Mouse (Mus musculus) right cerebral cortex, postnatal 4 days (tissue): ENCODE measurements at regions not wholly inside any gene's neighbourhood (a gene's known extent, or its start where the extent isn't known, plus 50 kb on each side); places are given as distances from the start of the nearest gene placed in this dataset.

Experiments used
- DNase-seq: peaks from one replicate; pipeline ENCODE4 v3.0.0-alpha.2; 2022

DNA sequence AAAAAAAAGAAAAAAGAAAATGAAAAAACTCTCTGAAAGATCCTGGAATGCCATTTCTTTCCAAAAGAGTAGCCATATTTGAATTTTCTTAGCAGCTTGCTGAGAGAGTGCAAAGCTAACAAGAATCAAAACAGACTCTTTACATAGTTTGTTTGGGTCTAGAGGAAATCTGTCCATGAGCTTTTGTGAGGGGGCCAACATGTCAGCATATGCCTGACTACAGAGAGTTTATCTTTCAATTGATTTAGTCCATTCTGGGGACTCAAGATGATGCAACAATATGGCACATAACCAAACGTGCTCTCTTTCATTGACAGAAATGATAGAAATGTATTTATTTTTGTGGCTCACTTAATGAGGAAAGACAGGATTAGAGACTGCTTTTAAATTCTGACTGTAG, 822.8 kb upstream of the Acvr2a start:
- DNase-seq, result no peak

DNA sequence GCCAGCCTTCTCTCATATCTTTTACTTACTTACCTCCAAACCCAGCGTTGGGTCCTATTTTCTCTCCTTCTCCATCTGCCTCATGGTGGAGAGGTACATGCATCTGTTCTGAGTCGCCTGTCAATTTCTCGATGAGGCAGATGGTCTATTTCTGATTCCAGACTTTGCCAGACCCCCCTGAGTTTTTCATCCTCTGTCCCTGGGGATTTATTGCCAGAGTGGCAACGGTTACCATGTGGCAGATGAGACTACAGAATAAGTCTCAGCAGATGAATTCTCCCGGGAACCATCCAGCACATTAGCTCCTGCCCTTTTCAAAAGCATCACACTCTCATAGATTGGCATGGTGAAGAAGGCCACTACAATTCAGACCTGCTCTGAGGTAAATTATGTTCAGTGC, 819.7 kb upstream of the Acvr2a start:
- DNase-seq, result no peak

- DNase-seq, result no peak
These were observed 812.7 kb upstream of the Acvr2a start for GRCm38 (mm10) chr2:48001230-48001629.

GRCm38 (mm10) chr2:48001800-48002507, 812.0 kb upstream of the Acvr2a start:
- peak; percentile 11 for DNase-seq

DNA sequence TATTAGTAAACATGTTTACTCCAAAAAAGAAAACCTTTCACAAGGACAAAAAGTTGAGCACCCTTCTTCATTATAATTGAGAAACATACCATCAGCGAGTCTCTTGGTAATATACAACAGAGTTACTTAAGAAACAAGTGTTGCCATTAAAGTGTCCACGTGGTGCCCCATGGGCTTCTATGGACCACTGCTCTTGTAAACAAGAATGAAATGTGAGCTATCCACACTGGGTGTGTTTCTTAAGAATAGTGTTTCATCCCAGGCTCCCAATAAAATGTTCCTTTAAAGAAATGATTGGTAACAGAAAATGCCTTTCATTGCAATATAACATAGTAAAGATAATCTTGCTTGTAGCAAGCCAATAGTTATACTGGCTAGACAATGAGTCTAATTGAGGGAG, 803.6 kb upstream of the Acvr2a start:
- no peak for DNase-seq

- DNase-seq, result no peak
These were observed 786.4 kb upstream of the Acvr2a start for GRCm38 (mm10) chr2:48027559-48027958.

DNA sequence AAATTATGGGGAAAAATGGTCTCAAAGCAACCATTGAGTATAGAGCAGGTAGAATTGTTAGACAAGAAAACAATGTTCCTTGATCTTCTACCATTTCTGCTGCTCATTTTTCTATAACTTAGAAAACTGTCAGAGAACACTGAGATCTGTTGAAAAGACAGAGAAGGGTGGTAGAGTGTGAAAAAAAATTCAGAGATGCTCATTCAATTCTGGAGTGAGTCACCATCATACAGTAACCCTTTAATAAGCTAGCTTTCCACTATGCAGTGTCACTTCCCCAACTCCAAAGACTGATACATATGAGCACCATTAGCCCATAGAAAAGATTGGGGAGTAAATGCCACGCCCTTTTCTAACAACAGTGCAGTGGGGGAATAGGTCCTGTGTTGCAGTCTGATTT, 752.5 kb upstream of the Acvr2a start:
- no peak for DNase-seq

DNA sequence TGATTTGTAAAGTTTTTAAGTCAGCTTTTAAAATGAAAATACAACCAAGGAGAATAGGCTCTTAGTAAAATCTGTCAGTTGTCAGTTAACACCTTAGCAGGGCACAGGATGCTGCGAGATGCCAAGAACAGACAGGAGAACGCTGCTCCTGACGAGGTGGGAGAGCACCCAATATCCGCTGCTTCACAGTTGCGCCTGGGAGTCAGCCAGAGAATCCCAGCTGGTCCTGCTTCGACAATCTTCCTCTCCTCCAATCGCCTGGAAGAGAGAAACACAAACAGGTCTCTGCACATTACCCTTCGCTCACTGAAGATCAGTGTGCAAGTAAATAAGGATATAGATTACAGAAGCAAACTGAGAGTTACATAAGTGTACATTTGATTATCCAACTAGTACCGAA, 750.5 kb upstream of the Acvr2a start:
- DNase-seq, result peak; percentile 19

DNA sequence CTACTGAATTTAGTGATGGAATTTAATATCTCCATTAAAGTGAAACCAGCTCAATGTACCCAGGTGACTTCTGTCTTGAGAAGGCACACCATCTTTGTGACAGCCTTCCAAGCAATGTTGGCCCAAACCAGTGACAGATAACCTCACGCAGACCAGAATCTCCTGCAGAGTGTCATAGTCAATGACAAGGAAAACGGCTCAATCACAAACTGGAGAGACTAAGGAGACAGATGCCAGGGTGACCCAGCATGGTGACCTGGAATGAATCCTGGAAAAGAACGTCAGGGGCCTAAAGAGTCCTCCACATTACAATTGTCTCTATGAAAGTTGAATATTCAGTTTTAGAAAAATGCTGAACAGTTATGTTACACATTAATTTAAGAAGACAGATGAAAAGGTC, 748.7 kb upstream of the Acvr2a start:
- no peak for DNase-seq

GRCm38 (mm10) chr2:48082120-48082799, 731.6 kb upstream of the Acvr2a start:
- DNase-seq, result no peak

DNA sequence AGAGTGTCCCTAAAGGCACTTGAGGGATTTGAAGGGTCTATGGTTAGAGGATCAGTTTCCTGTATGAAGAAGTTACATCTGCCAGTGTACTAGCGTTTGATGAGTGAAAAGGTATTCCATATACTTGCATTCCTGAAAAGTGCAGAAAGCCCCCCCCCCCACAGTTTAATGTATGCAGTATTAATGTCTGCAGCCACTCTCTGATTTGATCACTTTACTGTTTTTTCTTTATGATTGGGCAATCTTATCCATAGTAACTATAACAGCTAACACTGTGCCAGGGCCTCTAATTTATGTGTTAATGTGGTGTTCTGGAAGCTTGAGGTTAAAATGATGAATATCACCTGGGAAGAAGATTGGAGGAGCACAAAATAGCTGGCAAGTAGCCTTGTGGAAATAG, 715.6 kb upstream of the Acvr2a start:
- no peak for DNase-seq

GRCm38 (mm10) chr2:48098931-48099531, 714.9 kb upstream of the Acvr2a start:
- peak; percentile 10 for DNase-seq

DNA sequence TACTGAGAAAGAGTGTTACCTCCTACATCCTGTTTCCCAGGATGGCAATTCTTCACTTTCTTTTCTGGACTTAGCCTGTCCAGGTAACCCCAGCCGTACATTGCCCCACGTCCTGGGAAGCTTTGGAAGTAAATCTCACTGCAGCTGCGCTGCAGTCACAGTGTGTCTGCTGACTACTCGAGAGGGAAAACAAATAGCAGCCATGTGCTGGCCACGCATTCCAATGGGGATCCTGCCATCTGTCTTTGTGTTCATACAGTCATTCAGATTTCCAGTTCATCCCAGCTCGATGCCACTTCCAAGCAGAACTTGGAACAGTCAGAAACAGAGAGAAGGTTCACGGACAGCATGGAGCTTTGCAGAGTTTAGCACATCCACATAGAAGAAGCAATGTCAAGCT, 690.2 kb upstream of the Acvr2a start:
- DNase-seq, result peak; percentile 12

DNA sequence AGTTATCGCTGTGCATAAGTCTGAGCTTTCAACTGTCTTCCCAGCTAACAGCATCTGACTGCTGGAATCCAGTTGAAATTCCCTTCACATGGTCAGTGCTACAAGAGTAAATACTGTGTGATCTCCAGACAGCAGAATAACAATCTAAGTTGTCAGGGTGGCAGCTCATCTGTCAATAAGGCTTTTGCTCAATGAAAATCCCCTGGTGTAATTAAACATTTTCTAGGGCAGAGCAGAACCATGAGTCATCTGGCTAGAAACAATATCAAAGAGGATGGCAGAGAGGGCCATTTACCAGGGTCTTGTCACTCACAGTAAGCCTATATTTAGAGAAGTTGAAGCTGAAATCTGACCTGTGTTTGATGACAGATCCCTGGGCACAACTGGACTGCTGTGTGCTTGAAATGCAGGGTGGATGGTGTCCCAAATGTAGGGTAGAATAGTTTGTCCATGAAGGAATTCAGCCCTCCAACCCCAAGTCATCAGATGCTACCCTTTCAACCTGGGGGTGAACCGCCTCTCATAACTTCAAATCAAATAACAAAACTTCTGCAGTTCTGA, 675.8 kb upstream of the Acvr2a start:
- DNase-seq, result no peak

DNA sequence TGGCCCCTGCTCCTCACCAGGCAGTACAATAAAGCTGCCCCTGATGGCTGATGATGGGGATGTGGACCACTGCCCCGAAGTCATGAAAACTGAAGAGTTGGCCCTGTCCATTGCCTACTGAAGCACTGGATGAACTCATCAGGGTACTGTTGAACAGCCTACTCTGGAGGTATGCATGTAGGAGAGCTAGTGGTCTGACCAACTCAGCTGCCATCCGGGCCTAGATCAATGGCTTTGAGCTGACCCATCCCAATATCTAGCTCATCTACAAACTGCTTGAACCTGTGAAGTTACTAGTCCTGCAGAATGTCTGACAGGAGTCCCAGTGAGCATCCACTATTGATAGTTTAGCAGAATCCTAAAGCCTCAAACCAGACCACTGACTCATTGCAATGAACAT, 672.6 kb upstream of the Acvr2a start:
- no peak for DNase-seq

DNA sequence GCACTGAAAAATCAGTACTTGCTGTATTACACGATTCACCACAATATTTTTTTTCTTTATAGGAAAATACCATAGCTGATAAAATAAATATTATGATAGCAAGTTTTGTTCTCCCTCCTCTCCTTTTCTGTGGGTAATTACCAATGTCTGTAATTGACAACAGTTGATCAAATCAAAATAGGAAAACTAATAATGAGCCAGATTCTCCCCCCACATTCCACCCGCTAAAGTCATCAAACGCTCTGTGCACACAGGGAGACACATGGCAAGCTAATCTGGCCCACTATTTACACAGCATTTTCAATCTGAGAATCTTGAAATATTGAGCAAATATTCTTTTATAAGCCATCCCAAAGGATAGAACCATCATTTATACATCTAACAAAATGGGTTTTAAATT, 659.2 kb upstream of the Acvr2a start:
- no peak for DNase-seq

DNA sequence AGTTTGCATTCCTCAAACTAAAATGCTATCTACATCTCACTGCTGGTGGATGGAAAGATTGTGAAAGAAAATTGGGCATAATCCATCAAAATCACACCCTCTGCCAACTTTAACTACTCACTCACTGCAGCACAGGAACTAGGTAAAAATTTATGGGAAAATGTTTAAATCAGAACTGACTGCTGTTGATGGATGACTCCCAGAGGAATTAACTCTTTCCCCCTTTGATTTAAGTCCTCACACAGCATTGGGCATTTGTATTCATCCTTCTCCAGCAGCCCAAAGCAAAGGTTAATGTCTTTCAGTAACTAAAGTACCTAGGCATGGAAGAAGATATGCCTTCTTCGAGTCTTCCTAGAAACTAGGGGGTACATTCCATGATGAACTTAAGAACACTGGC, 641.3 kb upstream of the Acvr2a start:
- DNase-seq, result no peak

- no peak for DNase-seq
These were observed 627.7 kb upstream of the Acvr2a start for GRCm38 (mm10) chr2:48186161-48186560.

GRCm38 (mm10) chr2:48186609-48187008, 627.3 kb upstream of the Acvr2a start:
- peak; percentile 65 for DNase-seq

DNA sequence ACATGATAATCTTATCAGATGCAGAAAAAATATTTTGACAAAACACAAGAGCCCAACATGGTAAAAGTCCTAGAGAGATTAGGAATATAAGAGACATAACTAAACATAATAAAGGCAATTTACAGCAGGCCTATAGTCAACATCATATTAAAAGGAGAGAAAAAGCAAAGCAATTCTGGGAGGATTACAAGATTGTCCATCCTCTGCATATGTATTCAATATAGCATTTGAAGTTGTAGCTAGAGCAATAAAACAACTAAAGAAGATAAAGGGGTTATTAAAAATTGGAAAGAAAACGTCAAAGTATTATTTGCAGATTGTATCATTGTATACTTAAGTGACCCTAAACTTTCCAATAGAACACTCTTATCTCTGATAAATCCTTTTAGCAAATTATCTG, 602.1 kb upstream of the Acvr2a start:
- no peak for DNase-seq

DNA sequence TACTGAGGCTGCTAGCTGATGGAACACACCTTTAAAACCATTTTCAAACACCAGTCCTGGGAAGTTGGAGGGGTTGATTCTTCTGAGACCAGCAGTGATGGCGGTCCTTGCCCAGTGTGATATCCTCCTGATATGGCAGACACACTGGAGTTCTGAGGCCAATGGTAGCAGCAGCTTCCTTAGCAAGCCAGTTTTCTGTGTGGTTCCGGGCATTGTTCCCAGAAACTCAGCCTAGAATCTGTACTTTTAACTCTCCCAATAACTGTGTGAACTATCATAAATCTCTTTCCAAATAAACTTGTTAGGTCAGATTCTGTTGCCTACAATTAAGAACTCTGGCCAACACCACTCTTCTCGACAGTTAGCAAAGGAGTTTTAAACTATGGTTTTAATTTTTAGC, 593.1 kb upstream of the Acvr2a start:
- DNase-seq, result peak; percentile 4

DNA sequence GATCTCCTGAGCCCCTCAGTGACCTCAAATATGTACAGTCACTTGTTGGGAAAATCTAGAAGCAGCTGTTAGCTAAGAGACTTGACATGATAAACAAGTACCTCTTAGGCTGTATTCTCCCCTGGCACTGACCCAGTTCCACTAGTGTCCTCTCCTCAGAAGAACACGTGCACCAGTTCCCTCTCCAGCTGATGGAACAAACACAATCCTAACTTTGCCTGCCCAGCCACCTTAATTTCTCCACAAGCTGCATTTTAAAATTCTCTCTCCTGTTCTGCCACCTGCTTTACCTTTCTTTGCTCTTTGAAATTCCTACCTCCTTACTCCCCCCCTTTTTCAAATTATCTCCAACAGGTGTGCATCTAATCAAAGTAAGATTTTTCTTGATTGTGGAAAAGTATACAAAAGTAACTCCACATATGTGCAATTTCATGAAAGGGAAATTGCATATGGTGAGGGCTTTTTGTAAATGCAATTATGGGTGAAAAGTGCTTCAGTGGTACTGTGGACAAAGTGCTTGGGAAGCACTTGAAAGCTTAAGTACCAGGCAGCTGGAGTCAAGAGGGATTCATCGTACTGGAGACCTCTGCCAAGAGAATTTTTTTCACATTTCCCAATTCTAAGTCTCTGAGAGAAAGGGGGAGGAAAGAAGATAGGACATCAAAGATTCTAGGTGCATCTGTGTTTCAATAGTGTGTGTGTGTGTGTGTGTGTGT, 590.7 kb upstream of the Acvr2a start:
- DNase-seq, result no peak

- no peak for DNase-seq
These were observed 563.7 kb upstream of the Acvr2a start for GRCm38 (mm10) chr2:48250174-48250573.
